Mouse (Mus musculus) embryonic facial prominence, embryonic 13.5 days (tissue): ENCODE data around the gene Rpgrip1l. TPM values are rescaled to one million over a fixed set of nuclear protein-coding genes. Genes with fewer than 3 reads are reported as not detected.

Experiments
- ATAC-seq: fragments of 200-750 bp; cut with Nextera tagmentation; 2 replicates; pipeline ENCODE4 v1.8.0; 2017; ENCODE audit warnings: low read depth; ENCODE audit not compliant: insufficient number of reproducible peaks, insufficient read depth, low FRiP score, low TSS enrichment
- H3K27ac ChIP-seq: fragments of 300-500 bp; sonication (generic); 2 replicates; pipeline ENCODE4 v1.5.1; 2015; ENCODE audit warnings: moderate library complexity, mild to moderate bottlenecking, inconsistent platforms
- H3K27me3 ChIP-seq: fragments of 300-500 bp; sonication (generic); 2 replicates; pipeline ENCODE4 v1.6.1; 2015; ENCODE audit warnings: mild to moderate bottlenecking, inconsistent platforms
- H3K36me3 ChIP-seq: fragments of 300-500 bp; sonication (generic); 2 replicates; pipeline ENCODE4 v1.6.1; 2015; ENCODE audit warnings: mild to moderate bottlenecking, inconsistent platforms
- H3K4me1 ChIP-seq: fragments of 300-500 bp; sonication (generic); 2 replicates; pipeline ENCODE4 v1.6.1; 2015; ENCODE audit warnings: inconsistent platforms
- H3K4me2 ChIP-seq: fragments of 300-500 bp; sonication (generic); 2 replicates; pipeline ENCODE4 v1.6.1; 2015; ENCODE audit warnings: moderate library complexity, mild to moderate bottlenecking, inconsistent platforms
- H3K4me3 ChIP-seq: fragments of 300-500 bp; sonication (generic); 2 replicates; pipeline ENCODE4 v1.5.1; 2015; ENCODE audit warnings: mild to moderate bottlenecking, inconsistent platforms
- H3K9ac ChIP-seq: fragments of 300-500 bp; sonication (generic); 2 replicates; pipeline ENCODE4 v1.6.1; 2015; ENCODE audit warnings: mild to moderate bottlenecking, inconsistent platforms
- H3K9me3 ChIP-seq: fragments of 300-500 bp; sonication (generic); 2 replicates; pipeline ENCODE4 v1.6.1; 2016; ENCODE audit warnings: inconsistent platforms
- WGBS: fragments of 180-500 bp; shearing (Covaris S2); methylation state at CpG from one replicate; pipeline ENCODE4 v1.1.7; 2015; ENCODE audit warnings: mixed read lengths; 5-methylcytosine and 5-hydroxymethylcytosine counted together
- polyA plus RNA-seq: library from polyadenylated mRNA; unstranded; fragments of >200 nt; fragmentation: Nextera tagmentation; extraction: Ambion mirVana; gene quantifications from 2 replicates; pipeline ENCODE4 v1.2.1, GENCODE M21; 2015

Gene Rpgrip1l
- polyA plus RNA-seq, 1 experiment from 2014 or later, result 21.5 TPM

GRCm38 (mm10) chr8:91327471-91328205, 14.6 kb upstream of the Rpgrip1l start:
- H3K9me3 ChIP-seq, result no peaks in the 10 kb centered on the region

GRCm38 (mm10) chr8:91326946-91327345, 13.9 kb upstream of the Rpgrip1l start:
- no peaks in the 10 kb centered on the region for H3K9me3 ChIP-seq
- H3K9ac ChIP-seq, result no peak overlapping the region
- no peak overlapping the region for H3K4me2 ChIP-seq
- peaks cover 51% of the 10 kb centered on the region for H3K4me1 ChIP-seq
- 87% methylated on average over 6 of the region's 6 CpGs for WGBS
- H3K27ac ChIP-seq, result no peak overlapping the region
- no peak overlapping the region for H3K4me3 ChIP-seq
- H3K27me3 ChIP-seq, result no peaks in the 10 kb centered on the region
- peaks cover 11% of the 10 kb centered on the region for H3K36me3 ChIP-seq
- no peak for ATAC-seq

More at GRCm38 (mm10) chr8:91327471-91328205, 14.6 kb upstream of the Rpgrip1l start:
- no peak for ATAC-seq
- Histone ChIP-seq H3K4me1 (peaks cover 54% of the 10 kb centered on the region), H3K9ac (no peak overlapping the region), H3K36me3 (peaks cover 11% of the 10 kb centered on the region), H3K27ac (no peak overlapping the region), H3K27me3 (no peaks in the 10 kb centered on the region), H3K4me2 (no peak overlapping the region), H3K4me3 (no peak overlapping the region)
- 80% methylated on average over 11 of the region's 11 CpGs for WGBS

GRCm38 (mm10) chr8:91326018-91326417, 13.0 kb upstream of the Rpgrip1l start:
- no peak for ATAC-seq

GRCm38 (mm10) chr8:91324916-91325315, 11.9 kb upstream of the Rpgrip1l start:
- WGBS, result 87% methylated on average over 4 of the region's 4 CpGs
- ATAC-seq, result no peak
- no peaks in the 10 kb centered on the region for H3K27me3 ChIP-seq
- peaks cover 32% of the 10 kb centered on the region for H3K4me1 ChIP-seq
- no peak overlapping the region for H3K4me2 ChIP-seq
- H3K27ac ChIP-seq, result no peak overlapping the region
- no peaks in the 10 kb centered on the region for H3K9me3 ChIP-seq
- peaks cover 11% of the 10 kb centered on the region for H3K36me3 ChIP-seq
- H3K9ac ChIP-seq, result no peak overlapping the region
- no peak overlapping the region for H3K4me3 ChIP-seq

More at GRCm38 (mm10) chr8:91326018-91326417, 13.0 kb upstream of the Rpgrip1l start:
- Histone ChIP-seq H3K9me3 (no peaks in the 10 kb centered on the region), H3K27ac (no peak overlapping the region), H3K4me2 (no peak overlapping the region), H3K27me3 (no peaks in the 10 kb centered on the region), H3K4me1 (peaks cover 43% of the 10 kb centered on the region), H3K4me3 (no peak overlapping the region), H3K9ac (no peak overlapping the region), H3K36me3 (peaks cover 11% of the 10 kb centered on the region)
- WGBS, result 49% methylated on average over 3 of the region's 3 CpGs

- Histone ChIP-seq H3K27me3 (no peaks in the 10 kb centered on the region), H3K4me2 (no peak overlapping the region), H3K9ac (no peak overlapping the region), H3K9me3 (no peaks in the 10 kb centered on the region), H3K4me3 (no peak overlapping the region), H3K36me3 (peaks cover 11% of the 10 kb centered on the region), H3K4me1 (peaks cover 25% of the 10 kb centered on the region), H3K27ac (no peak overlapping the region)
- ATAC-seq, result no peak
- WGBS, result 62% methylated on average over 9 of the region's 9 CpGs
These were observed 11.2 kb upstream of the Rpgrip1l start for GRCm38 (mm10) chr8:91324271-91324670.

GRCm38 (mm10) chr8:91323511-91323910, 10.4 kb upstream of the Rpgrip1l start:
- H3K9ac ChIP-seq, result no peak overlapping the region
- no peaks in the 10 kb centered on the region for H3K27me3 ChIP-seq
- WGBS, result 81% methylated on average over 7 of the region's 7 CpGs
- peaks cover 13% of the 10 kb centered on the region for H3K36me3 ChIP-seq
- H3K4me3 ChIP-seq, result no peak overlapping the region
- H3K4me2 ChIP-seq, result no peak overlapping the region
- no peak overlapping the region for H3K27ac ChIP-seq
- H3K9me3 ChIP-seq, result no peaks in the 10 kb centered on the region
- no peak for ATAC-seq
- H3K4me1 ChIP-seq, result peaks cover 19% of the 10 kb centered on the region

- Histone ChIP-seq H3K9ac (no peak overlapping the region), H3K4me3 (no peak overlapping the region), H3K27me3 (no peaks in the 10 kb centered on the region), H3K27ac (no peak overlapping the region), H3K4me2 (no peak overlapping the region), H3K4me1 (peaks cover 22% of the 10 kb centered on the region), H3K36me3 (peaks cover 4% of the 10 kb centered on the region), H3K9me3 (no peaks in the 10 kb centered on the region)
- ATAC-seq, result no peak
- WGBS, result 83% methylated on average over 7 of the region's 7 CpGs
These were observed 6.1 kb upstream of the Rpgrip1l start for GRCm38 (mm10) chr8:91318938-91319729.

GRCm38 (mm10) chr8:91317567-91318227, 4.6 kb upstream of the Rpgrip1l start:
- H3K4me1 ChIP-seq, result peaks cover 17% of the 10 kb centered on the region
- no peak overlapping the region for H3K27ac ChIP-seq
- no peaks in the 10 kb centered on the region for H3K27me3 ChIP-seq
- no peaks in the 10 kb centered on the region for H3K9me3 ChIP-seq
- H3K9ac ChIP-seq, result no peak overlapping the region
- H3K4me3 ChIP-seq, result no peak overlapping the region
- peaks cover 4% of the 10 kb centered on the region for H3K36me3 ChIP-seq
- no peak for ATAC-seq
- H3K4me2 ChIP-seq, result no peak overlapping the region
- 83% methylated on average over 5 of the region's 5 CpGs for WGBS

- 86% methylated on average over 2 of the region's 2 CpGs for WGBS
- Histone ChIP-seq H3K9me3 (no peaks in the 10 kb centered on the region), H3K4me2 (peak overlapping the region; percentile 75), H3K4me1 (peaks cover 24% of the 10 kb centered on the region), H3K36me3 (peaks cover 3% of the 10 kb centered on the region; the same call in 1 of the 2 replicates), H3K27me3 (no peaks in the 10 kb centered on the region), H3K27ac (no peak overlapping the region), H3K9ac (peak overlapping the region; percentile 77), H3K4me3 (peak overlapping the region; percentile 71)
- ATAC-seq, result no peak
These were observed 720 bp downstream of the Rpgrip1l start for GRCm38 (mm10) chr8:91312342-91312741.

GRCm38 (mm10) chr8:91304481-91305386, 8.3 kb downstream of the Rpgrip1l start:
- Histone ChIP-seq H3K27me3 (no peaks in the 10 kb centered on the region), H3K4me2 (no peak overlapping the region), H3K9ac (no peak overlapping the region), H3K4me3 (no peak overlapping the region), H3K9me3 (no peaks in the 10 kb centered on the region), H3K36me3 (peaks cover 32% of the 10 kb centered on the region), H3K27ac (peak overlapping the region; percentile 58), H3K4me1 (peaks cover 10% of the 10 kb centered on the region)
- ATAC-seq, result no peak
- WGBS, result 50% methylated on average over 17 of the region's 17 CpGs

GRCm38 (mm10) chr8:91298672-91299071, 14.4 kb downstream of the Rpgrip1l start:
- WGBS, result 64% methylated on average over 2 of the region's 2 CpGs
- Histone ChIP-seq H3K9me3 (no peaks in the 10 kb centered on the region), H3K4me2 (no peak overlapping the region), H3K4me3 (no peak overlapping the region), H3K4me1 (peaks cover 12% of the 10 kb centered on the region), H3K9ac (no peak overlapping the region), H3K27ac (no peak overlapping the region), H3K36me3 (peaks cover 29% of the 10 kb centered on the region), H3K27me3 (no peaks in the 10 kb centered on the region)
- ATAC-seq, result no peak
